Mouse (Mus musculus) B cell, adult 2 months (primary cell): Measurements from ENCODE around the gene Rhox11.
"Not testable (repeated sequence)": the region's sequence is repeated elsewhere in the genome, so short reads cannot be mapped to it uniquely, and the experiment has no call there.

Source experiments
- DNase-seq, 2 experiments: peaks; one replicate each; pipeline ENCODE4 v3.0.0; 2022

Rhox11 gene

DNA sequence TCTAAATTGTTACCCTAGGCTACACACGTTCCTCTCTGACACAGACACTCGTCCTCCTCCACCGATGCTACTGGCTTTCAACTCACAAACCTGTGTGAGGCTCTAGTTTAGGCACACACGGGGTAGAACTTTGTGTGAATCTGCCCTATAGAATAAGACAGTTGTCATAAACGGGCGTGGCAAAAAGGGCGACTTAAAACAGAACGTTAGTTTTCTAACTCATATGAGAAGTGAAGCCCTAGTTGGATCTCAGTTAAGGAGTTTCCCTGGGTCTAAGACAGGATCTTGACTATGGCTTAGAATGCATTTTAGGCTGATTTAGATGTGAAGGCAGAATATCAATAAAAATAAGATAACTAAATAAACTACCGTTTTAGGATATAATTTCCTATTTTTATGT is at the start of gene Rhox11:
TSS of gene Rhox11 (minus strand) at position 101 of the 400 bp plus-strand sequence.
- no peak for DNase-seq

- no peak for DNase-seq
Observed at GRCm38 (mm10) chrX:38121478-38121877, 36.5 kb upstream of the Rhox11 start.

DNA sequence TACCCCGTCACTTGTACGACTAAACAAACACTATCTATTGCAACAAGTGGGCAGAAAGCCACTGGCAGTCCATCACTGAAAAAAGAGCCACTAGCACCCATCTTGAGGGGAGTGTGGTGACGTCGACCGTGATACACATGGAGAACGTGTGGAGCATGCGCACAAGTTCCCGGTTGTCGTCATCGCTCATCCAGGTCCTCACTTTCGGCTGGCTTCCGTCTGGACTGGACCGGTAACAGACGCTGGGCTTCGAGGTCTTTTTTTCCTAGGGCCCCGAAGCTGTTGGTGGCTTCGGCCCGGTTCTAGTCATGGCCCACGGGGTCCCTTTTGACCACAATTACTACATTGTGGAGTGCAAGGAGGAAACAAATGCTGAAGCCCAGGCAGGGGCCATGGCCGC is 36.0 kb upstream of the Rhox11 start, which contains the start of gene Rhox13:
TSS of gene Rhox13 (plus strand) at position 238 of the 400 bp plus-strand sequence.
- no peak for DNase-seq

DNA sequence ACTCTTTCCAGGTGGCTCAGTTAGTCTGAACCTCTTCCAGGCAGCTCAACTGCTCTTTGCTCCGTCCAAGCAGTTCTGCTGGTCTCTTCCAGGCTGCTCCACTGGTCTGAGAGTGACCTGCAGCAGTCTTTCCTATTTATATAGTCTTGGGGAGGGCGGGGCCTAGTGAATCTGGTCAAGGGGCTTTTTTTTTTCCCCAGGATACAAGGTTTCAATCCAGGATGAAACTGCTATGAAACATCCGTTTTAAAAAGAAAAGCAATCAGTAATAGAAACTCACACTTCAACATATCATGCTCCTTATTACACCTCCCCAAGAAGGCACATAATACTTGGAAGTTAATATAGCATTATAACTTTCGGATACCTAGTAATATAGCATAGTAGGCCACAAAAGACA is 25.9 kb upstream of the Rhox11 start, which contains the start of gene Rhox12:
TSS of gene Rhox12 (minus strand) at position 101 of the 400 bp plus-strand sequence.
- DNase-seq = no peak

- peak; percentile 60 to 62 for DNase-seq
Observed at GRCm38 (mm10) chrX:38084226-38084625, 715 bp downstream of the Rhox11 start.

- no peak for DNase-seq
Observed at GRCm38 (mm10) chrX:38066175-38066574, 18.8 kb downstream of the Rhox11 start, which contains the start of gene Rhox10. Rhox10 (plus strand) TSS chrX:38066475.

GRCm38 (mm10) chrX:38061544-38061943 is 23.4 kb downstream of the Rhox11 start:
- DNase-seq = peak; percentile 15 to 16

- DNase-seq = not testable (repeated sequence)
Observed at GRCm38 (mm10) chrX:38043014-38043413, 41.9 kb downstream of the Rhox11 start, which contains the start of gene Btg1-ps2. Btg1-ps2 (minus strand) TSS chrX:38043114.

DNA sequence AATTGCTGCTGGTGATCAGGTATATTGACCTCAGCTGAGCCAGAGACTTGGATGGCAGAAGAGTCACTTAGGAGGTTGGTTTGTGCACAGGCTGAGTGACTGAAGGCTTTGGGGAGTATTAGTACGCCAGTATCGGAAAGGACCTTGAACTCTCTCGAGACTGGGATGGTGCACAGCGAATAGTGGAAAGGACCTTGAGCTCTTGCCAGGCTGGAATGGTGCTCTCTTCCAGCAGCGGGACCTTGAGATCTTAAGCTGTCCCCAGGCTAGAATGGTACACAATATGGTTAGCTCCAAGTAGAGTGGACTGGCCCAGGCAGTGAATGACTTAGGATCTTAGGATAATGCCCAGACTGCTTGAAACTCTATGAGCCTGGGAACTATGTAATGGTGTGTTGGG is 45.3 kb downstream of the Rhox11 start:
- DNase-seq = no peak

GRCm38 (mm10) chrX:38033841-38034240 is 51.1 kb downstream of the Rhox11 start:
- DNase-seq = no peak
